Mouse (Mus musculus) thymus, postnatal 25 days (tissue): ENCODE results near the gene Anks1b.

ENCODE experiments used
- DNase-seq: peaks from one replicate; pipeline ENCODE4 v3.0.0; 2022

The Anks1b gene

DNA sequence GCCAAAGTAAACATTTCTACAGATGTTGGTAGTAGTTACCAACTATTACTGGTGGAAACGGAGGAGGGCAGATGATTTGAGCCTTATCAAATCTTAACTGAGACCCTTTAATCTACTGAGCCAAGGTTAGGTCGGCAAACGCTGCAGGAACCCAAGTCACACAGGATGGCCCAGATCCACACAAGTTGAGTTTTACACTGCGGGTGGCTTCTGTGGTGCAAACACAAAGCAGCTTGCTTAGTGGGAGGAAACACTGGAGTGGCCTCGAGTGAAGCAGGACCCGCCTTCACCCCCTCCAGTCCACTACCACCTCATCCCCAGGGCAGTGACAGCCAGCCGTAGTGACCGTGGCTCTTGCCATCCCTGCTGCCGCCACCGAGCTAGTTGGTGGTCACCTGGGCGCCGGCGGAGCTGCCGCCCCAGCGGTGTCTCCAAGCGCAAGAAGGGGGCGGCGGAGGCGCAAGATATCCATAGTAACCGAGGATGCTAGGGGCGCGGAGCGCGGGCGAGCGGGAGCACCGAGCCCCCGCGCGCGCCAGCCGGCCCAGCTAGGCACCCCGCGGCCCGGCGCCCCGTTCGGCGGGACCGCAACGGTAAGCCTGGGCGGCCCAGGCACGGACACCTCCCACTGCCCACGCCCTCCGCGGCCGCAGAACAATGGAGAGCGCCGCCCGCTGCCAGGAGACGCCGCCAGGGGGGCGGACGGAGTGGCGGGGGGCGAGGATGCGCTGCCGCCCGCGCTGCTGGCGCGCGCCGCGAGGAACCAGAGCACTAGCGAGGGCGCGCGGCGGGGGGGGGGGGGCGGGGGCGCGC lies 955.5 kb downstream of the Anks1b start:
- no peak for DNase-seq

DNA sequence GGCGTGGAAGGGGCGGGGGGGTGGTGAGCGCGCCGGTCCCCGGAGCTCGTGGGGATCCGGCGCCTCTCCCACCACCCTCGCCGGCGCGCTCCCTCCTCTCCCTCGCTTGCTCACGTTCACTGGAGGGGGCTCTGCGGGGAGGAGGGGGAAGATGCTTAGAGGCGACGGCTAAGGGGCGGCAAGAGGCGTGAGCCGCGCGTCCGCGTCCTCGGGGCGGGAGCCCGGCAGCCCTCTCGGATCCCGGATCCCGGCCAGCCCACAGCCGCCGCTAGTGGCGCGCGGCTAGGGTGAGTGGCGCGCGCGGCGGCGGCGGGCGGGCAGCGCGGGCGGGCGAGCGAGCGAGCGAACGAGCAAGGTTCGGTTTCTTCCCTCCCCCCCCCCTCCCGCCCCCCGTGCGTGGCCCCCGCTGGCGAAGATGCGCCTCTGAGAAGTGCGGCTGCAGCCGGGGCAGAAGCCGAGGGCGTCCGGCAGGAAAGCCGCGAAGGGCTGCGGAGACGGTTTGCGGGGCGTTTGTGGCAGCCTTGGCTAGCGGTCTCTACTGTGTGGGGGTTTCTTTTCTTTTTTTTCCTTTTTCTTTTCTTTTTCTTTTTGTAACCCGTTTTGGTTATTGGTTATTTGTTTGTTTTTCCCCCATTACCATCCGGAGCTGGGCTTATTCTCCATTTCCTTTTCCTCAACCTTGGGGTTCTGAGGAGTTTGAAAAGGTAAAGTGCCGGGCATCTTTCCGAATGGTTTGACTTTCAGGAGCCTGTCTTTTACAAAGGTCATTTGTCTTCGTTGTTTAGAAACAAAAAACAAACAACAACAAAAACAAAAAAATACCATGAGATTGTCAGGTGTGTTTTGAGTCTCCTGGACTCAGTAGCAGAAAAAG lies 956.3 kb downstream of the Anks1b start:
- DNase-seq, result no peak

DNA sequence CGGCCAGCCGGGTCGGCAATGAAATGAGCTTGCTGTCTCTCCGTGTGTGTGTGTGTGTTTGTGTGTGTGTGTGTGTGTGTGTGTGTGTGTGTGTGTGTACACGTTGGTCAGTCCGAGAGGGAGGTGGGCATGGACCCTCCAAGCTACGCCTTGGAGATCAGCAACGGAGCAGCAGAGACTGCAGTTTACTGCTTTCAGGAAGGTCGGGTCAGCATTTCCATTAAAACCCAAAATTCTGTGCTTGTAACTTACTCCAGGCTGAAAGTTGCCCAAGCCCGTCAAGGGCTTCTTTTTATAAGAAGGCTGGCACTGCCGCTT lies 956.9 kb downstream of the Anks1b start:
- no peak for DNase-seq

DNA sequence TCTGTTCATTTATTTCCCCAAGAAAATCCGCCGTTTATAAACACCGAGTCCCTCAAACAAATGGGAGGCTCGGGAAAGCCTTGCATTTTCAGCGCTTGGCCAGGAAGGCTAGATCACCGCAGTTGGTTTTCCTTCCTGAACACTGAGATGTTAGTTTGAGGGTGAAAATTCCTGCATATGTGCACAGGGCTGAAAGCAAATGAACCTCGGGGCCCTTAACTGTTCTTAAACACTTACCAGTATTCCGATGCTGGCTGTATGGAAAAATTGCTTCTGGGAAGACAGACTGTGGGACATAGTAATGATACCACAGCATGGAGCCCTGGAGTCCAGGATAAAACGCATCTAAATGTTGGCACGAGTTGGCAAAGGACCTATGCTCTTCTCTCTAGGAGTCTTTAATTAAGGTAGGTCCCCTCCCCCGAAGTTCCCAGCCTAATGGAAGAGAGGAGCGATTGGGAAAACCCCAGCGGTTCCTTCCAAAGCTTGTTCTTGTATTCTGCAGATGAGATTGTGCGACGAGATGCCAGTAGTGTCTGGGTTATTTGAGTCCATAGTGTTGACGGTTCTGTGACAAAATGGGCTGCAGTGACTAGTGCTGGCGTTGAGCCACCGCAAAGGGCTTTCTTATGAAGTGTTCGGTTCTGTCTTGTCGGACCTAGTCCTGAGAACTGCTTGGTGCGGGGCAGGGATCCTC lies 957.4 kb downstream of the Anks1b start:
- no peak for DNase-seq

DNA sequence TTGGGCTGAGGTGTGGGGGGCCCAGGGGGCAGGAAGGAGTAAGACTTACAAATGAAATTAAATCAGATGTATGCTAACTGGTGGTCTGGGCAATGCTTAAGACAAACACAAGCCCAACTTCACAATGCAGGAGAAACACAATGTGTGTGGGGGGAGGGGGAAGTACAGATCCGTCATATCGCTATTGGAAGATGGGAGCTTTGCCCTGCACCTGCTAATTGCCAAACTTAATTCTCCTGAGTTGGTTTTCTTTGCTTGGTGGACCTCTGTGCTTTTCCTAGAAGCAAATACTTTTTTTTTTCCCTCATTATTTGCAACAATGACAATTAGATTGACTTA lies 957.9 kb downstream of the Anks1b start:
- DNase-seq, result no peak

DNA sequence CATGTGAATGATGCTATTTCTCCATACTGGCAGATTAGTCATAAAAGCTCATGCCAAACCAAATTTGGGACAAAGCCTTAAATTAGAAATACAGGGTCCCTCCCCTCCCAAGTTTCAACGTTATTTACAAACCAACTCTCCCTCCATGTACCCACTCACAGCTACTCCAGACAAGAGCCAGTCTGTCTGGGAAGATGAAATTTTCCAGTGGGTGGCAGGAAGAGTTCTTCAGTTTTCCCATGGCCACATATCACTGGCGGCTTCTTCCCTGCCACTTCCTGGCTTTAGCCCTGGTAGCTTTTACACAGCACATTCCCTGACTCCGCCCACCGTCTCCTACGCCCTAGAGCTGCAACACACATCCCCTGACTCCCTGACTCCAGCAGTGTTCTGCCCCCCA lies 961.0 kb downstream of the Anks1b start:
- DNase-seq, result no peak

DNA sequence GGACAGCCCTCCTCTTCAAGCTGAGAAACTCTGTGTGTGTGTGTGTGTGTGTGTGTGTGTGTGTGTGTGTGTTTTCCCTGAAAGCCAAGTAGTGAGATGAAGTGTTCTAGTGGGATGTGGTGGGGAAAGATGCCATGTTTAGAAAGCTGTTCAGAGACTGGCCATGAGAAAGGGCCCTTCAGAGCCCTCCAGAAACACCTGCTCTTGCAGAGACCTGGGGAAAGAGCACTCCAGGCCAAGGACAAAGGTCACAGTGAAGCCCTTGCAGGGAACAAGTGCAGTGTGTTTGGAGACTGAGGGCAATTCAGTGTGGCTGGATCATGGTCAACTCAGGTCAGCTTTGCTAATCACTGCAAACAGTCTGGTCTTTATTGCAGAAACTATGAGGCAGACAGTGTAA lies 961.9 kb downstream of the Anks1b start:
- no peak for DNase-seq

DNA sequence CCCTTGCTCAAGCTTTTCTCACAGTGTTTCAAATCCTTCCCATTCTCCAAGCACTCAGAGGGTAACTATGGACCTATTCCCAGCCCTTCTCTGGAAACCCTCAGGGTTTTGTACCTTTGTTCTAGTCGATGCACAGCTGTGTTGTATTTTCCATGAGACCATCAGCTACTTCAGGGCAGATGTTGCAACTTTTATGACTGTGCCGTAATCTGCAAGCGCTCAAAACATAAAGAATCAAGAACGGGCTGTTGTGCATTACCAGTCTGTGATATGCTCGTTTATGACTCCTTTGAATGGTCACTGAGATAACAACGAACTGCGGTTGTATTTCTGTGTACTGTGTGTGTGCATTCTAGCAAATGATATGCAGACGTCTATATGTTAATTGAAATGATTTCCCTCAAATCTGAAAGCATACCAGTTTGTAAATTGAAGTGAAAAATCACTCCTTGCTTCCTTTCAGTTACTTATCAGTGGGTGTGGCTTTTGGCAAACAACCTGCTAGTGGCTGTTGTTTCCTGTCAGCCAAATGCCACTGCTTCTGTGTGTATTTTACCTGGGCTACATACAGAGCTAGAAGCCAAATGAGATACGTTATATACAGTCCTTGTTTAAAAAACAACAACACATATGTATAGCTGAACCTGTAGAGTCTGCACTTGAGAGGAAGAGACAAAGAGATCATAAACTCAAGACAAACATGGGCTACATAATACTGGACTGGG lies 966.5 kb downstream of the Anks1b start:
- no peak for DNase-seq

DNA sequence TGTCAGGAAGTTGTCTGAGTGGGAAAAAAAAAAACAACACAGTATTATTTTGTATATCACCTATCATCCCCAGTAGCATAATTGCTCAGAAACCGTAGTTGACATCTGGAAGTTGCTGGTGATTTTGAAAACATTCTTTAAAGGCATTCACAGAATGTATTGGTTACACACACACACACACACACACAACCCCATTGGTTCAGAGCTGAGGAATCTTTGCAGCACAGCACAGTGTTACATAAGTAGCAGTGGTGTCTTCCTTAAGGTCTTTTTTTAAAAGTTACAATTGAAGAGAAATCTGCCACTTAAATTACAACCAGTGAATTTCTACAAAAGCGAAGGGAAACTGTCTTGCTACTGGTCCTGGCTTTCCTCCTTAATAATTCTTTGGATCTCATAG lies 969.1 kb downstream of the Anks1b start:
- DNase-seq, result no peak

DNA sequence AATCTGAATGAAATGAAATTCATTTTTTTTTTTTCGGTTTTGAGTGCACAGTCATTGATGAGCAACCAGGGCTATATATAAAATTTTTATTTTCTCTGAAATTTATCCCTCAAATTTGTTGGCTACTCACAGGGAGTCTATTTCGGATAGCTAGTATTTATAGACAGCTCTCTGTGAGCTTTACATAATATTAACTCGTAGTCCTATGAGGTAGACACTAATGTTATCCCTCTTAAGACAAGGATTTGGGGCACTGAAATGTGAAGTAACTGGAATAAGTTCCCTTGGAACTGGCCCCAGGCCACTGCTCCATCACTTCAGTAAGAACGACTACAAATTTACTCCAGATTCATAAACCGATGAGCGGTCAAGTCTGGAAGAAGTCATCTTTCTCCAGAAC lies 977.8 kb downstream of the Anks1b start:
- DNase-seq, result no peak

DNA sequence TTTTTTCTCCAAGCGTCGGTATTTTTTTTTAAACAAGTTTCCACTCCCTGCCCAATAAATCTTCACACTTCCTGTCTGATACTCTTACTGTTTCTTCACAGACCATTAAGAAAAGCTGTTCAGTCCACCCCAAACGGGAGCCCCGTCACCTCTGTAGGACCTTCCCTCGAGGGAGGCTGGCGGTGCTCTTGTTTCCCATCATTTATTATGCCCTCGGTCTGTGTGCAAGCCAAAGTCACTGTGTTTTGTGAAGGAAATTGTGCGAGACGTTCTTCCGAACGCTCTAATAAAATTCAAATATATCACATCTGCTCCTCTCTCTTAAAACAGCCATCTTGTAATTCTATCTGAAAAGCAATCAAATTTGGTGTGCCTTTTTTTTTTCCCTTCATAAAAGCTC lies 978.7 kb downstream of the Anks1b start:
- no peak for DNase-seq

DNA sequence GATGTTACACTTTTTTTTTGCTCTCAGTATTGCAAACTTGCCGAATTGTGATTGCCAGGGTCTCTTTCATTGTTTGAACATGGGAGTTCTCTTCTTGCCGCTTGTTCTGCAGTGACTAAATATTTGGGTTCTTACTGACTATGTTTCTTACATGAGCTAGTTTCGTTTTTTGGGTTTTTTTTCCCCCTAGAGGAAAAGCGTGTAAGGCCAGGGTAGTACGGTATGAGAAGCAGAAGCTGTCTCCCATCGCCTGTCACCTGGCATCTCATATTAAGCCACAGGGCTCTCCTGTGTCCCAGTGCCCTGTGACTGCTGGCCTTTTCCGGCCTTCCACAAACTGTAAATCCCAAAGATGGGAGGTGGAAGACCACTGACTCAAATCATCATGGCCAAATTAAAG lies 979.1 kb downstream of the Anks1b start:
- DNase-seq, result no peak

DNA sequence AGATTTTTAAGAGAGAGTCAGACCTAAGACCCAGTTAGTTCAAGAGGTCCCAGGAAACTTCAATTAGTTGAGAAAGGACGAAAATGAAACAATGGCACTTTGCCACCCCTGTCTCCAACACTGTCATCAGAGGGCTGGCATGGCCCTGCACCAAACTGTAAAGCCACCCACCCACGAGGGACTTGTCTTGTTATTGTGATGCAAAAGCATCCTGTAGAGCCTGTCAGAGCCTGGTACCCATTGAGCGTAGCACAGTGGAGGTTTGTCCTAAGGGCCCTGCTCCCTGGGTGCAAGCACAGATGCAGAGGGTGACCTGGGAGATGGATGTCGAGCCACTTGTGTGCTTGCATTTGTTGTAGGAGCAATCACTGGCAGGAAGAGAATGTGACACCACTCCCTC lies 983.4 kb downstream of the Anks1b start:
- DNase-seq, result no peak

DNA sequence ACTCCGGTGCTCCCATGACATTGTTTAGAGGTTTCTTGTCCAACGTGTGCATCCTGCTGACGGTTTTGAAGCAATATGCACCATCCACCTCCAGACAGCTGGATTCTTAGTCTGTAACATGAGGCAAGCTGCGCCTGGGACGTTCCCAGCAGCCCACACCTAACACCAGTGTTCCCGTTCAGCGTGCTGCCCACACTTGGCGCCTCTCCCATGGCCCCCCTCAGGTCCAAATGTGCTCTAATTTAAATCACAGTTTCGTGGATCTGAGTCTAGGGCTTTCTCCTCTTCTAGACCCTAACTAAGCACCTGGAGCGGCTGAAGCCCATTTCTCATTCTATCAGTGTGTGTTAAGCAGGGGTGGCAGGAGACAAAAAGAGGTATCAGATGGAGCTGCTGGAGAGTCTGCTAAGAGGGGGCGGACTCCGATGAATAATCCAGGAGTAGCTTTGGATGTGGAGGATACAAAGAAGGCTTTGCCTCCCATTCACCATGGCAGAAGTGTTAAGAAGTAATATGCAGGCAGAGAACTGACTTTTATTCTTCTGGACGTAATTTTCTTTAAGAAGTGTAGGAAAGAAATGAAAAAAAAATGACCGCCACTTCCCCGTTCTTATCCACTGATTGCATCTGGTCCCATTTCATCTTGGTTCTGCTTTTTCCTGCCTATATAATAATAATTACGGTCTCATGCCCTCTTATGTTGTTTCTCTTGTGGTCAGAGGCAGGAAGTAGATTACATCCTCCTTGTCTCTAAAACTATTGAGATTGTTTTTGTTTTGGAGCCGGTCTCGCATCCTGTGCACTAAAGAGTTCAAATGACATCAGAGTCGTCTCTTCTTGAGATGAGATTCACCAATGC lies 986.6 kb downstream of the Anks1b start:
- no peak for DNase-seq

DNA sequence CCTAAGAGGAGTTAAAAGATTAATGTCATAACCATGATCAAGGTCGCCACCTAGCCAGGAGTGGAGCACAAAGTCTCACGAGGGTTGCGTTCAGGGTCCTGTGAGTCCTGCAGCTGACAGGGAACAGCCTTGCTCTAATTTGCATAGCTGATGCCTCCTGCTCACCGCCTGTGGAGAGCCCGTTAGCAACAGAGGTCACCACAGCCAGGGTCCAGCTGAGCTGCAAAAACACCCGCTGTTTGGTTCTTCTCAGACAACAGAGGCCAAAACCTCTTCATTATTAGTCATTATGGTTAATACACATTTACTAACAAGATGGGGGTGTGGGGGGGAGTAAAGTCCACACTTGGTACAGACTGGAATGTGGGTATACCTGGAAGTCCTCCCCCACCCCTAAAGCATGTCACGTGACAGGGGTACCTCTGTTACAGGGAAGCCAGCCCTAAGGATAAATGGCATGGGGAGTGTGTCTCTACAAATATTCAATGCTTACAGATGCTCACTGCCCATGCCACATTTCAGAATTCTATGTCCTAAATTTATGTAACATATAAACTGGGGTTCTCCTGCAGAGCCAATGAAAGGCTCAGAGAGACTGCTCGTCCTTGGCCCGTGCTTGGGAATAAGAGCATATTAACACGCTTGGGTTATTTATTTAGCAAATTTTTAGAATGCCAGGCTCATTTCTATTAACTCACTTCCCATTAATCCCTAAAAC lies 990.7 kb downstream of the Anks1b start:
- DNase-seq, result no peak

DNA sequence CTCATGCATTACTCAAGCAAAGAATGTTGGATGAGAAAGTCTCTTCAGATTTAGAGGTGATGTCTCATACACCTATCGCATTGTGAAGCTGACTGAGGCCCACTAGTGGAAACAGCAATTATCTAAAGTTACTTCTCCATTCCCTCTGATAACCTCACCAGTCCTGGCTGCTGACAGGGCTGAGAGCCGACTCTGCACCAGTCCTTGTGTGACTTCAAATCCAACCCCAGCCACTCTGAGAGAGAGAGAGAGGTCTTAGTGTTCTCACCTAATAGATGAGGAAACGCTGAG lies 991.2 kb downstream of the Anks1b start:
- DNase-seq, result no peak

DNA sequence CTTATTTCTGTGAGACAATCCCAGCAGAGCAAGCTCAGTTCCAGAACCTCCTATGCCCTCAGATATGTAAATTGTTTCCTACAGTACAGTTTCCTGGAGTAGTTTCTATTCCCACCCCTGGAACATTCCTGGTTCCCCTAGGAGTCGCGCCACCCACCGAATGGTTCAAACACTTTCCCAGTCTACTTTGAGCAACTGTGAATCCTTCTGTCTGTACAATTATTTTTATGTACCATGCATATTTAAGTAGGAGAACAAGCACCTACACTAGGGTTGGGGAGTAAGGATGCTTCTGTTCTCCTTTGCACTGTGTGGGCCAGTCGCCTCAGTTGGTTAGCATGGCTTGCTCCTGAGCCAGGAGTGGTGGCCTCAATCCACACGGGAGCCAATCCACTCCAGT lies 999.9 kb downstream of the Anks1b start:
- DNase-seq, result no peak

DNA sequence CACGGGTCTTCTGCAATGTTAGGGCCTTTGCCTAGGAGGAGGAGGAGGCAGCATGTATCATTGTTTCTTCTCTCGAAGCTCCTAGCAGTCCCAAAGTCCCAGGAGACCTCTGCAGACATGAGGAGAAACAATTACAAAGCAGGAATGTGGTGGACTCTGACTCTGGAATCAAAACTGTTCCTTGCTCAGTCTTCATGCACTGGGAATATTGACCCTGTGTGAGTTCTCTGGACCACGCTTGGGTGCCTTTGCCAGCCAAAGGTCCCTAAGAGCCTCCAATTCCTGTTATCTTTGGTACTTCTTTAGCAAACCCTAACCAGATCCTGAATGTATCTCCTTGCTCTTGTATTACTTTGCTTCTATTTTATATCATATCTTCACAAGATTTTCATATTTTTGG lies 1000.9 kb downstream of the Anks1b start:
- no peak for DNase-seq

DNA sequence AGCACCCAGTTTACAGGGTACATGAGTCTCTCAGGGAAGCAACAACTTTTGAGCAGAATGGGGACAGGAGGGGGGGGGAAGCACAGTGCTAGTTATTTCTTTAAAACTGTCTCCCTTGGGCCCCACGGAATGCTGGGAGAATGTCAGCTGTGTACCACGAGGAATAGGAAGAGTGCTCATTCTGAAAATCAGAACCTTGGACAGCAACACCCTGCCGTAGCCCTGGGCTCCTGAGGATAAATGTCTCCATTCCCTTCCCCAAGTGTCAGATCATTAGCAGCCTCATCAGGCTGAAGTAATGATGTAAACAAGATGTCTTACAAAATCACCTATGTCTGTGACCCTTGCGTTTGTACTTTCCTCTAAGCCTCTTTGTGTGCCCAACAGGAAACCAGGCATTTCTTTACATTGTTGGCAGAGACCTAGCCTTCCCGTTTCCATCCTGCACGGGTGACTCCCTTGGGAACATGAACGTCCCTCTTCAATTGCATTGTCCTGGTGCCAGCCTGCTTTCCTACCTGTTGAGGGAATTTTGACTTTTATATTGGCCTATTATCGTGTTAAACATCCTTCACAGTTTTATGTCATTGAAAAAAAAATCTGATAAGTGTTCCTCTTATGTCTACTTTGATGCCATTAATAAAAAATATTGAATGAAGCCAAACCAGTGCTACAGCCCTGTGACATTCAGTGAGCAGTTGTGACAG lies 1007.7 kb downstream of the Anks1b start:
- no peak for DNase-seq

DNA sequence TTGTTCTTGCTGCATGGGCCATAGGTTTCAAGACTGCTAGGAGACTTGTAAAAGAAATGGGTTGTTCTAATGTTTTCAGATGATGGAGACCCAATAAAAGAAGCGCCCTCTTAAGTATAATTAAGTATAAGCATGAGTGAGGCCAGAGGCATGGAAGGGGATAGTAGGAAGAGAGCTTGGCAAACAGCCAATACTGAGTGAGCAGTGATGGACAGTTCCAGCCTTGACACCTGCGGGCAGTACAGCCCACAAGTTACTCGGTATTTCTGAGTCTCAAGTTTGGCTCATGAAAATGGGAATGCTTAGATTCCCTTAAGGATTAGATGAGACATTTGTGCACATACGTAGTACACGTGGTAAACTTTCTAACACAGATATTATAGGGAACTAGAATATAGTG lies 1016.3 kb downstream of the Anks1b start:
- no peak for DNase-seq

DNA sequence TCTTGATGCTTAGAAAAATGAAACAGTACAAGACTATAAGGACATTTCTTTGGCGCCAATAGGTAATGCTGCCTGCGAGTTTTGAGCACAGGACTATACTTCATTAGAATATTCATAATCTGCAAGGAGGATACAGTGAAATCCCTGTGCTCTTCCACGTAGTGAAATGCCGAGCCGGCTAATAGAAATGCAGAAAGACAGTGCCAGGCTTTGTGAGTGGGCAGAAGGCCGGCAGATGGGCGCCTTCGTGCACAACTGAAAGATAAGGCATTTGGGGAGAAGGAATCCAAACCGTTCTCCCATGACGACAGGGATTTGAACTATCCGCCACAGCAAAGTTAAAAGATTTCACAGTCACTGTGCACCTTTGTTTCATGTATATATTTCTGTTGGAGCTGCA lies 1019.4 kb downstream of the Anks1b start:
- no peak for DNase-seq
